Mouse (Mus musculus) spleen, postnatal 10 days (tissue): ENCODE results near the gene Rxfp4.
"Not testable (repeated sequence)": the region's sequence is repeated elsewhere in the genome, so short reads cannot be mapped to it uniquely, and the experiment has no call there.

Experiments
- DNase-seq, 2 experiments: peaks; one replicate each; pipeline ENCODE4 v3.0.0; 2021 to 2022; ENCODE audit warnings: low spot score in 2 of 2

Gene Rxfp4

DNA sequence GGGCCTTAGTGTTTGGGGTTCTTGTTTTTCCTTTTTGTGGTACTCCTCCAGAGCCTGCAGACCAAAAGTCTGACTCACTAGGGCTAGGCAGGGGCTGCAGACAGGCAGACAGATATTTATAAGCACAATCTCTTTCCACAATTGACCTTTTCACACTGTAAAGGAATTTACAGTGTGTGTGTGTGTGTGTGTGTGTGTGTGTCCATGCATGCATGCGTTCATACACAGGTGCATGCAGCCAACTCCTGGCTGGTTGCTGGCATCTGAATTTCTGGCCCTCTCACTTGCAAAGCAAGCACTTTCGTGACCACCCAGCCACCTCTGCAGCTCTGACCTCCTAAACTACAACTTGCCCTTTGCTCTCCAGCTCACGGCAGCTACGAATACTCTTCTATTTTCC lies 43.9 kb downstream of the Rxfp4 start:
- no peak for DNase-seq

DNA sequence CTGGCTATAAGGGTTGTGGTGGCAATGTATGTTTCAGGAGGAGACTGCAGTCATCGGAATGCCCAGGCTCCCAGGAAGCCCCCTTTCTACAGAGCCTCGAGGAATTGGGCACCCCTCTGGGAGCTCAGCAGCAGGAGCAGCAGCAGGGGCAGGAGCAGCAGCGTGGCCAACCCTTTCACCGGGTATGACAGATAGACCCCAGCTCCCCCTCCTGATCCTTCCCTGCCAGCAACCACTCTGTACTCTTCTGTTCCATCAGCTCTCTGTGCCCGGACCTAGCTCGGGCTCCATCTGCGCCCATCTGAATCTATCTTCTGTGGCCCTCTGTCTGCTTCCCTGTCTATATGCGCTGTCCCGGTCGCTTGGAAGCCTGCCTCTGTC lies 45.2 kb downstream of the Rxfp4 start:
- DNase-seq: no peak

DNA sequence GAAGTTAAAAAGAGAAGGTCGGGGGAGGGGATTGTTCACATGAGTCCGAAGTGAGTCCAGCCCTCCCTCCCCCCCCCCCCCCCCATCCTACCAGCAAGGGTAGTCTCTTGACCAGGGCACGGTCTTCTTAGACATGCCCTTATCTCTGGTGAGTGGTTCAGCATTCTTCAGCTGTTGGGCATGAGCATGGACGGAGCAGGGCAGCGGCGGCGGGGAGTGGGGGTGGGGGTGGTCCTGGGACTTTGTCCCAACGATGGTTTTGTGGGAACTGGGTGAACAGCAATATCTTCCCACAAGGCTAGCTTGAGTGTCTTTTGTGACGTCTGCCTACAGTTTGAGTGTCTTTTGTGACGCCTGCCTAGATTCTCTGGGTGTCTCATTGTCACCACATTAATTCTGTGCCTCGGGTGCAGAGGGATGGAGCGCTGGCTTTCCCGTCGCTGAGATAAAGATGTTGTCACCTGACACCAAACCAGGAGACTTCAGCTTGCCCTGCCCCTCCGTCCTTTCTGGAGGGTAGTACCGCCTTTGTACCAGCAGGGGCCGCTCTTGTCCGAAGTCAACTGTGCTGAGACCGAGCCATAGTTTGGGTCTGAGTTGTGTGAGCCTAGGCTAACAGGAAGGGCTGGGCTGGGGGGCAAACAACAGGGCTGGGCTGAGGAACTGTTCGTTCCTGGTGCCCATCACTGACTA lies 45.7 kb downstream of the Rxfp4 start:
- peak; percentile 84 to 89 for DNase-seq

DNA sequence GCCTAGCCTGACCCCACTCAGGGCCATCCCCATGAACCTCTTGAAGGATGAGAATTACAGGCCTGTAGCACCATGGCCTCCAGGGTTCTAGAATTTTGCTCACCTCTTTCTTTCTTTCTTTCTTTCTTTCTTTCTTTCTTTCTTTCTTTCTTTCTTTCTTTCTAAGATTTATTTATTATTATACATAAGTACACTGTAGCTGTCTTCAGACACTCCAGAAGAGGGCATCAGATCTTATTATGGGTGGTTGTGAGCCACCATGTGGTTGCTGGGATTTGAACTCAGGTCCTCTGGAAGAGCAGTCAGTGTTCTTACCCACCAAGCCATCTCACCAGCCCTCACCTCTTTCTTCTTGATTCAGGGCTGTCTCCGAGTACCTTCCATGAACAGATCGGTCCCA lies 47.3 kb downstream of the Rxfp4 start, which contains the start of gene Arhgef2:
Gene Arhgef2 (plus strand): TSS at position 301 of the 400 bp plus-strand sequence.
- not testable (repeated sequence) for DNase-seq

DNA sequence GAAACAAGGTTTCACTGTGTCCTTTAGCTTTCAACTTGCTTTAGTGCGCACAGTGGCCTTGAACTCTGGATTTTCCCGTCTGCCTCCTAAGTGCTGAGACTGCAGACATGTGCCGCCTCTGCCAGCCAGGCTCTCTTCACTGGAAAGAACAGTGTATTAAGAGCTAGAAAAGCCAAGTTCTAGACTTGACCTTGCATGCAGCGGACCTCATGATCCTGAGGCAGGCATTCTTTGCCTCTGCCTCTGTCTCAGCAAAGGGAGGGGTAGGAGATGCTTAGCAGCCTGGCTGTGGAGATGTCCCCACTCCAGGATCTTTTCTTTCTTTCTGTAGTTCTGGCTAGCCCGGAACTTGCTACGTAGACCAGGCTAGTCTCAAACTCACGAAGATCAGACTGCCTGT lies 48.1 kb downstream of the Rxfp4 start:
- no peak for DNase-seq

DNA sequence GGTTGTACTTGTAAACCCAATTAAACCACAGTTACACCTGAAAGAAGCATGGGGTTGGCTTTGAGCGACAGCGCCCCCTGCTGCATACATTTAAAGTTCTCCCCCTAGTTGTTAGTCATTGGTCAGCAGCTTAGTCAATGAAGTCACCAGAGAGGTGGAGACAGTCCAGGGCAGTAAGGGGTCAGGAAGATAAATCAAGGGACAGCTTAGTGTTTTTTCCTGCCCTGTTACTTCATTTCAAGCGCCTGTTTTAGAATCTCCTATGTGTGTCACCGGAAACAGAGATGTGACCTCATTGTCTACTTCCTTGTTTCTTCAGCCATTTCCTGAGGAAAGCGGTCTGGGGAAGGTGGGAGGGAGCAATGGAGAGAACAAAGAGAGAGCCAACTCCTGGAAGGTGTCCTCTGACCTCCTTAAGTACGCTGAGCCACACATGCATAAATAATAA lies 49.2 kb downstream of the Rxfp4 start:
- DNase-seq: peak; percentile 59 to 82

DNA sequence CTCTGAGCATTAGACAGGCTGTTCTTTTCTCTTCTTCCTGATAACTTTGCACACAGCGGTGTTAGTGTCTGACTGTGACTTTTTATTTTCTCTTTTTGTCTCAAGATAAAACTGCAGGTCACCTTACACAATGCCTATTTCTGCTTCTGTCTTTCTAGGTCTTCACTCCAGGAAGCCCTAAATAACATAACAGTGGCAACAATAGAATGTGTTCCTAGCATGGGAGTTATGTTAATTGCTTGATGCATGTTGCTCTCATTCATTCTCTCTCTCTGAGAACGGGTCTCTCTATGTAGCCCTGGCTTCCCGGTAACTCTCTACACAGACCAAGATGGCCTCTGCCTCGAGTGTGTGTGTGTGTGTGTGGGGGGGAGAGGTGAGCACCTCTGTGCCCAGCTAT lies 50.5 kb downstream of the Rxfp4 start:
- DNase-seq: no peak
